Mouse (Mus musculus) embryo, embryonic 10.5 days (tissue): Measurements from ENCODE around the gene Scyl2.

Experiments used
- DNase-seq: peaks from one replicate; pipeline ENCODE4 v3.0.0-alpha.2; 2015; ENCODE audit warnings: low spot score

Gene Scyl2

GRCm38 (mm10) chr10:89595514-89595913 lies 90.6 kb downstream of the Scyl2 start:
- no peak for DNase-seq

GRCm38 (mm10) chr10:89594309-89594708 lies 91.8 kb downstream of the Scyl2 start:
- DNase-seq = no peak

- DNase-seq = peak; percentile 31
These were observed 93.3 kb downstream of the Scyl2 start for GRCm38 (mm10) chr10:89592797-89593196.

GRCm38 (mm10) chr10:89589877-89590276 lies 96.2 kb downstream of the Scyl2 start:
- no peak for DNase-seq
